Mouse (Mus musculus) mouse embryonic stem cell (cell line): Measurements from ENCODE around the gene Plxdc1.

Experiments used
- in situ Hi-C, 2 experiments: fragments of 300-500 bp; cut with MboI; formaldehyde crosslinking; loops; 1 replicate in 1 of 2; 3 replicates in 1 of 2; pipeline ENCODE4 v1.14.3; 2019 to 2020; ENCODE audit warnings: low sequenced_read_pairs in 2 of 2, low pct_unique_long_range_greater_than_20kb in 1 of 2, mixed read lengths in 1 of 2; ENCODE audit not compliant: unreplicated experiment in 1 of 2

Gene Plxdc1

GRCm38 (mm10) chr11:98018858-98019641 lies 32.8 kb upstream of the Plxdc1 start:
- in situ Hi-C loops = no loop called here

DNA sequence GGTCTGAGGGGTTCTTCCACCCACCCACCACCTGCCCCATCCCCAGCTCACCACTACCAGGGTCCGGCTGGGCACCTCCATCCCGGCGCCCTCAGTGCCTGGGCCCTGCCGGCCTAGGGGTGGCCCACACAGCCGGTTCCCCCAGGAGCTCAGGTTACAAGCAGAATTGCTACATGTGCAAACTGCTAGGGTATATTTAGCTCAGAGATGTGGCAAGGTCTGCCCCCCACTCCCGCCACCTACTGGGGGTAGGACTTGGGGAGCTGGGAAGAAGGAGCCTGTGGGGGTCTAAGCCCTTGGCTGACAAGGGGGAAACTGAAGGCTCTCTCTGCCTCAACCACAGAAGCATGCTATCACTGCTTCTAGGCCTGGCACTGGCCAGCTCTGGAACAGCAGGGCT lies 32.0 kb upstream of the Plxdc1 start:
- in situ Hi-C loops = no loop called here

GRCm38 (mm10) chr11:98016824-98017223 lies 30.6 kb upstream of the Plxdc1 start:
- in situ Hi-C loops = no loop called here

- in situ Hi-C loops = no loop called here
Measured at GRCm38 (mm10) chr11:98016177-98016576, 29.9 kb upstream of the Plxdc1 start.

GRCm38 (mm10) chr11:98012831-98013230 lies 26.6 kb upstream of the Plxdc1 start:
- in situ Hi-C loops = no loop called here

GRCm38 (mm10) chr11:98011716-98012115 lies 25.5 kb upstream of the Plxdc1 start:
- in situ Hi-C loops = no loop called here

GRCm38 (mm10) chr11:98008087-98008486 lies 21.8 kb upstream of the Plxdc1 start:
- in situ Hi-C loops = no loop called here

DNA sequence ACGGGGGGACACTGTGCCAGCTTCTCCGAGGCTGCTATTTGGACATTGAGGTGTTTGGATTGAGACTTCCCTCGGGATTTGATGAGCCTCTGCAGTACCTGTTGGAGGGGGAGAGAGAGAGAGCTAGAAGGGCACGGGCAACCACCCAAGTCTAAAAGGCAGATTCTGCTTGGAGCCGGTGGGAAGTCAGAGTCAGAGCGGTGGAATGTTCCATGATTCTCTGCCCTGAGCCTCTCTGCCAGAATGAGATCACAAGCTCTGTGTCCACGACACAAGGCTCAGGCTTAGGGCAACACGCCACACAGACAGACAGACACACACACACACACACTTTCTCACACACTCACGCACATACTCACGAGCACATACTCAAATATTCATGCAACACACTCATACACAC lies 19.4 kb upstream of the Plxdc1 start:
- in situ Hi-C loops = no loop called here

GRCm38 (mm10) chr11:98005076-98005475 lies 18.8 kb upstream of the Plxdc1 start:
- in situ Hi-C loops = no loop called here

DNA sequence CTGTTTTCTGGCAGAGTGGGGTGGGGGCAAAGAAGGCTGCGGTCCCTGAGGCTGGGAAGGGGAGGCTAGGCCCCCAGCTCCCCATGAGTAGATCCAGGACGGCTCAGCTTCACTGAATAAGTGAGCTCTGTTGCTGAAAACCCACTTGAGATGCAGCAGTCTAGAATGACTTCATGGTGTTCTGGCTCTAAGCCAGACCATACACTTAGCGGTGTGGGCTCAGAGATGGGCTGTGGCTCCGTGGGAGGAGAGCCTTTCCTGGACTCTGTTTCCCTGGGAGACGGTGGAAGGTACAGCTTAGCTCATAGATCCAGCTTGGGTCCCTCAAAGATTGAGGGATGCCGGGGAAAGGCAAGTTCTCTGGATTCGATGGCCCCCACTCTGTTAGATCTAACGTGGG lies 17.9 kb upstream of the Plxdc1 start:
- in situ Hi-C loops = no loop called here

- in situ Hi-C loops = no loop called here
Measured at GRCm38 (mm10) chr11:98003171-98003671, 17.0 kb upstream of the Plxdc1 start.

- in situ Hi-C loops = no loop called here
Measured at GRCm38 (mm10) chr11:98002627-98003026, 16.4 kb upstream of the Plxdc1 start.

DNA sequence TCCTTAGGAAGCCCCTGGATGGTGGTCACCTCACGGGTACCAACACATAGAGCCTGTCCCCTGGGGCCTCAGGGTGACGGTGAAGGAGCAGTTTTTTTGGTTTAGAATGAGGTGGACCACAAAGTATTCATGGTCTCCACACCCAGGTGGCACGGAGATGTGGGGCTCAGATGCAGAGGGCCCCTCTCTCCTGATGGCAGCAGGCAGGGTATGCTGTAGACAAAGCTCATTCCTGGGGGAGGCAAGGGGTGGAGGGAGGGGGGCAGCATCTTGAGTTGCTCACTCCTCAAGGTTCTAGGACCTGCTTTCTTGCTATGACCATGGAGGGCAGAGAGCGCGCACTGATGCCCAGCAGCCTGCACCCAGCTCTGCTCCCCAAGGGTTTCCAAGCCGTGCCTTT lies 15.7 kb upstream of the Plxdc1 start:
- in situ Hi-C loops = no loop called here

DNA sequence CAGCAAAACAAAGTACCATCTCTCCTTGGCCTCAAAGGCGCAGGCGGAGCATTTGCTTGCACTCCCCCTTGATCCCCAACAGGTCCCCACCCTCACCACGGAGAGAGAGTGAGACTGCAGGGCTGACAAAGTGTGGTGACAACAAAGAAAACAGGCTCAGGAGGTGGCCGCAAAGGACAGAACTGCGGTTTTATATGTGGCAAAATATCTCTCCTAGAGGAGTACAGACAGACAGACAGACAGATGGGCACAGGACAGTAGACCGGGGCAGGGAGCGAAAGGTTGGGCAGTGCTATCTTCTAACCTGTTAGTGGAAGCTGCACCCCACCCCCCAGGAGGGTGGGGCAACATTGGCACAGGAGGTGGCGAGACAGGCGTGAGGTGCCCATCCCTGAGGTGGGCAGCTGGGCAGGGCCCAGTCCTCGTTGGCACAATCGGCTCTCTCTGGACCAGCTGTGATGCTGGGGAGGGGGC lies 15.1 kb upstream of the Plxdc1 start:
- in situ Hi-C loops = no loop called here

DNA sequence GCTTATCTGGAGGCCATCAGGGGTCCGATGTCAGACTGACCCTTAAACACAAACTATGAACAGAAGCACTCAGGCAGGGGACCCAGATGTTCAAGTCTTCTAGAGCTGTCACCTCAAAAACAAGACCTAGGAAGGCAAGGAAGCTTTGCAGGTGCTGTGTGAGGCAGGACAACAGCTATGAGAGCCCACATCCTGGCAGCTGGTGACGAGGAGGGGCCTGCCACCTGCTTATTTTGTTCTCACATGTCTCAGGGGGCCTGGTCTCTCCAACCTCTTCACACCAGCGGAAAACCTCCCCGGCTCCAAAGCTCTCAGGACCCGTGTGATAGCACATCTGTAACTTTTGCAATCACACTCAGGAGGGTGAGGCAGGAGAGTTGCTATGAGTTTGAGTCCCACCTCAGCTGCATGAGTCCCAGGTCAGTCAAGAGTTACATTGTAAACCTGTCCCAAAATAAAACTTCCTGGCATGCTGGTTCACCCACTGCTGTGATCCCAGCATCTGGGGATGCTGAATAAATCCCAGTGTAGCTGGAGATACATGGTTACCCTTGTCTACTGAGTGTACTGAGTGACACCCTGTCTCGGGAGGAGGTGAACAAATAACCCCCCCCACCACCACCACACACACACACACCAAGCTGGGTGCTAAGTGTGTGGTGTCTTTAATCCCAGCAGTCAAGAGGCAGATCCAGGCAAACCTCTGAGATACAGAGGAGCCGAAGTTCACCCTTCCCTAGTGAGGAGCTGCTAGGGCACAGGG lies 14.3 kb upstream of the Plxdc1 start:
- in situ Hi-C loops = no loop called here

DNA sequence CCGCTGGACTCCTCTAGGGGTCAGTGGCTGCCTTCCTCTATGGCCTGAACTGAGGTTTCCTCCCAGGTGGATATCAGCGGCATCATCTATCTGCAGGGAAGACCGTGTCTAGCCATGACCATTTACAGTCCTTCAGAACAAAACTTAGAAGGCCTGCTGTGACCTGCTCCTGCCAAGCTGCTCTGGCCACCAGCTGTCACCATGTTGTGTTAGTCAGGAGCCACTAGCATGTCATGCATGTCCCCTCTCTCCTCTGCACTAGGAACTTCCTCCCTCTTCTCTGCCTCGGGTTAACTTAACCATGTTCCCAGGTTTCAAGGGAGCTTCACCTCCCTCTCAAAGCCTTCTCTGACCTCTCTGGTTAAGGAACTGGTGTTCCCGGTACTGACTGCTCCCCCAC lies 13.5 kb upstream of the Plxdc1 start:
- in situ Hi-C loops = no loop called here

DNA sequence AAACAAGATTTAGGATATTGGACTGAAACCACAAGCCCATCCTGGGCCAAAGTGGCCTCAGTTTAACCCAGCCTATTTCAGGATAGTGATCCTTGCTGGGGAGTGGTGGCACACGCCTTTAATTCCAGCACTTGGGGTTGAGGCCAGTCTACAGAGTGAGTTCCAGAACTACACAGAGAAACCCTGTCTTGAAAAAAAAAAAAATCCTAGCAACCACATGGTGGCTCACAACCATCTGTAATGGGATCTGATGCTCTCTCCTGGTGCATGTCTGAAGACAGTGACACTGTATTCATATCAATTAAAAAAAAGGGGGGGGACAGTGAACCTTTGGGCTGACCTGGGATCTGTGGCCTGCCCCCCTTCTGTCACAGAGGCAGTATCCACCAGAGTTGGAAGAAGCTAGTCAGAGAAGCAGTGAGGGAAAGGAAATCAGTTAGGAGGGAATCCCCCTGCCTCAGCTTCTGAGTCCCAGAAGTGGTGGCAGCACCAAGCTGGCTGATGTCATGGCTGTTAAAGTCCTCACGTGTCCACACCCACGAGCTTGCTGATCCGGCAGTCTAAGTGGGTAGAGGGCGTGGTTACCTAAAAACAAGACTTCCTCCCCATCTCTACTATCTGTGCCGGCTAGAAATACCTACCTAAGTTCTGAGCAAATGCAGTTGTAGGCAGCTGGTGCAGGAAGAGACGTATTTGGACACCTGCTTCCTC lies 12.8 kb upstream of the Plxdc1 start:
- in situ Hi-C loops = no loop called here

- in situ Hi-C loops = no loop called here
Measured at GRCm38 (mm10) chr11:97998074-97998793, 12.0 kb upstream of the Plxdc1 start.
